Mouse (Mus musculus): ENCODE measurements around the gene Icam1.
"Not testable (repeated sequence)": the region's sequence is repeated elsewhere in the genome, so short reads cannot be mapped to it uniquely, and the experiment has no call there.

Gene Icam1

GRCm38 (mm10) chr9:21025258-21025810, 9.5 kb downstream of the Icam1 start:
- DNase-seq: no peak

GRCm38 (mm10) chr9:21026849-21027248, 11.1 kb downstream of the Icam1 start:
- DNase-seq: no peak

GRCm38 (mm10) chr9:21027774-21028290, 12.0 kb downstream of the Icam1 start:
- DNase-seq: no peak

GRCm38 (mm10) chr9:21028560-21029110, 12.8 kb downstream of the Icam1 start:
- no peak for DNase-seq

GRCm38 (mm10) chr9:21029291-21030054, 13.7 kb downstream of the Icam1 start, which contains the start of gene Icam4:
Icam4 (plus strand) TSS chr9:21029373.
- peak; percentile 89 for DNase-seq

GRCm38 (mm10) chr9:21030055-21030600, 14.3 kb downstream of the Icam1 start:
- no peak for DNase-seq

- peak; percentile 90 for DNase-seq
Observed at GRCm38 (mm10) chr9:21030781-21031250, 15.0 kb downstream of the Icam1 start.

GRCm38 (mm10) chr9:21031251-21031895, 15.6 kb downstream of the Icam1 start:
- peak; percentile 71 for DNase-seq

- DNase-seq: peak; percentile 37
Observed at GRCm38 (mm10) chr9:21031896-21032351, 16.1 kb downstream of the Icam1 start, which contains the start of gene Icam5. Icam5 (plus strand) TSS chr9:21032073.

- DNase-seq: no peak
Observed at GRCm38 (mm10) chr9:21032491-21032890, 16.7 kb downstream of the Icam1 start.

- peak; percentile 91 for DNase-seq
Observed at GRCm38 (mm10) chr9:21033136-21033535, 17.4 kb downstream of the Icam1 start.

GRCm38 (mm10) chr9:21034481-21035085, 18.8 kb downstream of the Icam1 start:
- peak; percentile 53 for DNase-seq

- no peak for DNase-seq
Observed at GRCm38 (mm10) chr9:21035586-21035985, 19.8 kb downstream of the Icam1 start.

- no peak for DNase-seq
Observed at GRCm38 (mm10) chr9:21036161-21036560, 20.4 kb downstream of the Icam1 start.

GRCm38 (mm10) chr9:21036666-21037065, 20.9 kb downstream of the Icam1 start:
- no peak for DNase-seq

- peak; percentile 53 for DNase-seq
Observed at GRCm38 (mm10) chr9:21037481-21037891, 21.7 kb downstream of the Icam1 start.

GRCm38 (mm10) chr9:21039779-21040178, 24.0 kb downstream of the Icam1 start:
- DNase-seq: no peak

GRCm38 (mm10) chr9:21041308-21041707, 25.5 kb downstream of the Icam1 start:
- no peak for DNase-seq

- DNase-seq: no peak
Observed at GRCm38 (mm10) chr9:21043563-21043962, 27.8 kb downstream of the Icam1 start.

- DNase-seq: not testable (repeated sequence)
Observed at GRCm38 (mm10) chr9:21044785-21045184, 29.0 kb downstream of the Icam1 start.

GRCm38 (mm10) chr9:21045235-21045634, 29.4 kb downstream of the Icam1 start:
- no peak for DNase-seq

GRCm38 (mm10) chr9:21051578-21051977, 35.8 kb downstream of the Icam1 start:
- DNase-seq: no peak

All from embryo, embryonic 11 days (tissue).